Mouse (Mus musculus): Measurements from ENCODE around the gene Dcaf12.

- TF ChIP-seq CEBPB (IDR thresholded peaks at IDR 0.05; ENCODE audit: insufficient read depth, poor library complexity, severe bottlenecking) (no peak), POLR2A (IDR thresholded peaks at IDR 0.05; ENCODE audit: insufficient read length, low read depth) (no peak), POLR2AphosphoS2 (IDR thresholded peaks at IDR 0.05; ENCODE audit: insufficient read length, low read depth) (no peak)
Measured at GRCm38 (mm10) chr4:41293907-41294306, 20.8 kb downstream of the Dcaf12 start.

Measured in myocyte (in vitro differentiated cells).